Mouse (Mus musculus): ENCODE results near the gene Enox1. TPM values are rescaled to one million over a fixed set of nuclear protein-coding genes. Genes with fewer than 3 reads are reported as not detected.

Enox1 gene
- polyA plus RNA-seq, 1 experiment from 2014 or later: 6.2 TPM

- Histone ChIP-seq H3K36me3 (ENCODE audit: control insufficient read depth, insufficient read depth, low read length) (no peaks in the 10 kb centered on the region), H3K27ac (ENCODE audit: low read depth) (no peak overlapping the region), H3K4me1 (replicated peaks; ENCODE audit: control insufficient read depth, insufficient read depth, low read length) (no peaks in the 10 kb centered on the region), H3K4me3 (ENCODE audit: low read depth, low read length) (no peak overlapping the region), H3K4me2 (ENCODE audit: low read length) (no peak overlapping the region), H3K9ac (ENCODE audit: low read length) (no peak overlapping the region), H3K27me3 (replicated peaks; ENCODE audit: control insufficient read depth, insufficient read depth, low read length) (no peaks in the 10 kb centered on the region), H3K9me3 (ENCODE audit: control insufficient read depth, low read length) (no peaks in the 10 kb centered on the region)
- ATAC-seq (replicated peaks; ENCODE audit: low FRiP score, low TSS enrichment, low read depth) (no peak), DNase-seq (ENCODE audit: low spot score) (no peak)
- 46% methylated on average over 3 of the region's 3 CpGs for WGBS
Measured at GRCm38 (mm10) chr14:77255201-77255600, 98.6 kb downstream of the Enox1 start.

GRCm38 (mm10) chr14:77255711-77256110 lies 99.1 kb downstream of the Enox1 start:
- Histone ChIP-seq H3K36me3 (ENCODE audit: control insufficient read depth, insufficient read depth, low read length) (no peaks in the 10 kb centered on the region), H3K4me1 (replicated peaks; ENCODE audit: control insufficient read depth, insufficient read depth, low read length) (no peaks in the 10 kb centered on the region), H3K4me2 (ENCODE audit: low read length) (no peak overlapping the region), H3K27ac (ENCODE audit: low read depth) (no peak overlapping the region), H3K27me3 (replicated peaks; ENCODE audit: control insufficient read depth, insufficient read depth, low read length) (no peaks in the 10 kb centered on the region), H3K9me3 (ENCODE audit: control insufficient read depth, low read length) (no peaks in the 10 kb centered on the region), H3K9ac (ENCODE audit: low read length) (no peak overlapping the region), H3K4me3 (ENCODE audit: low read depth, low read length) (no peak overlapping the region)
- no peak for ATAC-seq (replicated peaks; ENCODE audit: low FRiP score, low TSS enrichment, low read depth)
- no peak for DNase-seq (ENCODE audit: low spot score)
- 79% methylated on average over 6 of the region's 6 CpGs for WGBS

GRCm38 (mm10) chr14:77256943-77257342 lies 100.4 kb downstream of the Enox1 start:
- Histone ChIP-seq H3K4me3 (ENCODE audit: low read depth, low read length) (no peak overlapping the region), H3K4me2 (ENCODE audit: low read length) (no peak overlapping the region), H3K27me3 (replicated peaks; ENCODE audit: control insufficient read depth, insufficient read depth, low read length) (no peaks in the 10 kb centered on the region), H3K36me3 (ENCODE audit: control insufficient read depth, insufficient read depth, low read length) (no peaks in the 10 kb centered on the region), H3K9ac (ENCODE audit: low read length) (no peak overlapping the region), H3K27ac (ENCODE audit: low read depth) (no peak overlapping the region), H3K4me1 (replicated peaks; ENCODE audit: control insufficient read depth, insufficient read depth, low read length) (no peaks in the 10 kb centered on the region), H3K9me3 (ENCODE audit: control insufficient read depth, low read length) (no peaks in the 10 kb centered on the region)
- no peak for ATAC-seq (replicated peaks; ENCODE audit: low FRiP score, low TSS enrichment, low read depth)
- no peak for DNase-seq (ENCODE audit: low spot score)
- WGBS: 73% methylated on average over 2 of the region's 2 CpGs

- Histone ChIP-seq H3K4me1 (replicated peaks; ENCODE audit: control insufficient read depth, insufficient read depth, low read length) (no peaks in the 10 kb centered on the region), H3K9me3 (ENCODE audit: control insufficient read depth, low read length) (no peaks in the 10 kb centered on the region), H3K4me3 (ENCODE audit: low read depth, low read length) (no peak overlapping the region), H3K27ac (ENCODE audit: low read depth) (no peak overlapping the region), H3K4me2 (ENCODE audit: low read length) (no peak overlapping the region), H3K36me3 (ENCODE audit: control insufficient read depth, insufficient read depth, low read length) (no peaks in the 10 kb centered on the region), H3K27me3 (replicated peaks; ENCODE audit: control insufficient read depth, insufficient read depth, low read length) (no peaks in the 10 kb centered on the region), H3K9ac (ENCODE audit: low read length) (no peak overlapping the region)
- ATAC-seq (replicated peaks; ENCODE audit: low FRiP score, low TSS enrichment, low read depth) (no peak), DNase-seq (ENCODE audit: low spot score) (no peak)
- WGBS: 83% methylated on average over 1 of the region's 1 CpGs
Measured at GRCm38 (mm10) chr14:77257461-77257860, 100.9 kb downstream of the Enox1 start.

- Histone ChIP-seq H3K9ac (ENCODE audit: low read length) (no peak overlapping the region), H3K4me1 (replicated peaks; ENCODE audit: control insufficient read depth, insufficient read depth, low read length) (no peaks in the 10 kb centered on the region), H3K27me3 (replicated peaks; ENCODE audit: control insufficient read depth, insufficient read depth, low read length) (no peaks in the 10 kb centered on the region), H3K4me3 (ENCODE audit: low read depth, low read length) (no peak overlapping the region), H3K9me3 (ENCODE audit: control insufficient read depth, low read length) (no peaks in the 10 kb centered on the region), H3K36me3 (ENCODE audit: control insufficient read depth, insufficient read depth, low read length) (no peaks in the 10 kb centered on the region), H3K4me2 (ENCODE audit: low read length) (no peak overlapping the region), H3K27ac (ENCODE audit: low read depth) (no peak overlapping the region)
- 69% methylated on average over 4 of the region's 4 CpGs for WGBS
- DNase-seq (ENCODE audit: low spot score) (no peak), ATAC-seq (replicated peaks; ENCODE audit: low FRiP score, low TSS enrichment, low read depth) (no peak)
Measured at GRCm38 (mm10) chr14:77258186-77258585, 101.6 kb downstream of the Enox1 start.

GRCm38 (mm10) chr14:77259686-77260085 lies 103.1 kb downstream of the Enox1 start:
- H3K4me3 ChIP-seq (ENCODE audit: low read depth, low read length): no peak overlapping the region
- H3K9me3 ChIP-seq (ENCODE audit: control insufficient read depth, low read length): no peaks in the 10 kb centered on the region
- no peaks in the 10 kb centered on the region for H3K36me3 ChIP-seq (ENCODE audit: control insufficient read depth, insufficient read depth, low read length)
- DNase-seq (ENCODE audit: low spot score) (no peak), ATAC-seq (replicated peaks; ENCODE audit: low FRiP score, low TSS enrichment, low read depth) (no peak)
- H3K9ac ChIP-seq (ENCODE audit: low read length): no peak overlapping the region
- H3K27me3 ChIP-seq (replicated peaks; ENCODE audit: control insufficient read depth, insufficient read depth, low read length): no peaks in the 10 kb centered on the region
- no peaks in the 10 kb centered on the region for H3K4me1 ChIP-seq (replicated peaks; ENCODE audit: control insufficient read depth, insufficient read depth, low read length)
- H3K4me2 ChIP-seq (ENCODE audit: low read length): no peak overlapping the region
- 88% methylated on average over 5 of the region's 5 CpGs for WGBS
- H3K27ac ChIP-seq (ENCODE audit: low read depth): no peak overlapping the region

- Histone ChIP-seq H3K9ac (ENCODE audit: low read length) (no peak overlapping the region), H3K4me3 (ENCODE audit: low read depth, low read length) (no peak overlapping the region), H3K27me3 (replicated peaks; ENCODE audit: control insufficient read depth, insufficient read depth, low read length) (no peaks in the 10 kb centered on the region), H3K4me1 (replicated peaks; ENCODE audit: control insufficient read depth, insufficient read depth, low read length) (no peaks in the 10 kb centered on the region), H3K27ac (ENCODE audit: low read depth) (no peak overlapping the region), H3K9me3 (ENCODE audit: control insufficient read depth, low read length) (no peaks in the 10 kb centered on the region), H3K4me2 (ENCODE audit: low read length) (no peak overlapping the region), H3K36me3 (ENCODE audit: control insufficient read depth, insufficient read depth, low read length) (no peaks in the 10 kb centered on the region)
- no peak for ATAC-seq (replicated peaks; ENCODE audit: low FRiP score, low TSS enrichment, low read depth)
- 68% methylated on average over 4 of the region's 4 CpGs for WGBS
- no peak for DNase-seq (ENCODE audit: low spot score)
Measured at GRCm38 (mm10) chr14:77260107-77260506, 103.5 kb downstream of the Enox1 start.

- no peaks in the 10 kb centered on the region for H3K27me3 ChIP-seq (replicated peaks; ENCODE audit: control insufficient read depth, insufficient read depth, low read length)
- H3K27ac ChIP-seq (ENCODE audit: low read depth): no peak overlapping the region
- ATAC-seq (replicated peaks; ENCODE audit: low FRiP score, low TSS enrichment, low read depth) (no peak), DNase-seq (ENCODE audit: low spot score) (no peak)
- 73% methylated on average over 17 of the region's 17 CpGs for WGBS
- no peaks in the 10 kb centered on the region for H3K9me3 ChIP-seq (ENCODE audit: control insufficient read depth, low read length)
- no peak overlapping the region for H3K4me3 ChIP-seq (ENCODE audit: low read depth, low read length)
- H3K9ac ChIP-seq (ENCODE audit: low read length): no peak overlapping the region
- no peaks in the 10 kb centered on the region for H3K36me3 ChIP-seq (ENCODE audit: control insufficient read depth, insufficient read depth, low read length)
- no peak overlapping the region for H3K4me2 ChIP-seq (ENCODE audit: low read length)
- no peaks in the 10 kb centered on the region for H3K4me1 ChIP-seq (replicated peaks; ENCODE audit: control insufficient read depth, insufficient read depth, low read length)
Measured at GRCm38 (mm10) chr14:77266805-77267771, 110.5 kb downstream of the Enox1 start.

Measured in intestine, embryonic 14.5 days (tissue).